Mouse (Mus musculus): ENCODE measurements around the gene Wnt4. TPM values are rescaled to one million over a fixed set of nuclear protein-coding genes. Genes with fewer than 3 reads are reported as not detected.

The Wnt4 gene
- polyA plus RNA-seq, 1 experiment from 2014 or later: 0.22 TPM

GRCm38 (mm10) chr4:137294032-137294431, 16.7 kb downstream of the Wnt4 start:
- DNase-seq (no peak), ATAC-seq (ENCODE audit: low read depth) (no peak)
- Histone ChIP-seq H3K36me3 (no peaks in the 10 kb centered on the region), H3K4me1 (replicated peaks) (no peaks in the 10 kb centered on the region), H3K9me3 (replicated peaks) (no peaks in the 10 kb centered on the region), H3K4me3 (replicated peaks) (no peak overlapping the region), H3K27ac (no peak overlapping the region), H3K9ac (no peak overlapping the region), H3K27me3 (no peaks in the 10 kb centered on the region; the same call in 1 of the 2 replicates), H3K4me2 (no peak overlapping the region)
- WGBS (ENCODE audit: insufficient replicate concordance): 61% methylated on average over 7 of the region's 7 CpGs

- Histone ChIP-seq H3K27ac (no peak overlapping the region), H3K4me3 (replicated peaks) (no peak overlapping the region), H3K9me3 (replicated peaks) (no peaks in the 10 kb centered on the region), H3K4me1 (replicated peaks) (no peaks in the 10 kb centered on the region), H3K36me3 (no peaks in the 10 kb centered on the region), H3K27me3 (no peaks in the 10 kb centered on the region; the same call in 1 of the 2 replicates), H3K9ac (no peak overlapping the region), H3K4me2 (no peak overlapping the region)
- DNase-seq (no peak), ATAC-seq (ENCODE audit: low read depth) (no peak)
- WGBS (ENCODE audit: insufficient replicate concordance): 69% methylated on average over 5 of the region's 5 CpGs
These were observed 17.2 kb downstream of the Wnt4 start for GRCm38 (mm10) chr4:137294474-137294873.

GRCm38 (mm10) chr4:137294951-137295350, 17.7 kb downstream of the Wnt4 start:
- Histone ChIP-seq H3K27me3 (no peaks in the 10 kb centered on the region; the same call in 1 of the 2 replicates), H3K9ac (no peak overlapping the region), H3K4me3 (replicated peaks) (no peak overlapping the region), H3K36me3 (no peaks in the 10 kb centered on the region), H3K4me2 (no peak overlapping the region), H3K27ac (no peak overlapping the region), H3K4me1 (replicated peaks) (no peaks in the 10 kb centered on the region), H3K9me3 (replicated peaks) (no peaks in the 10 kb centered on the region)
- ATAC-seq (ENCODE audit: low read depth) (no peak), DNase-seq (no peak)
- WGBS (ENCODE audit: insufficient replicate concordance): 77% methylated on average over 8 of the region's 8 CpGs

GRCm38 (mm10) chr4:137297611-137298010, 20.3 kb downstream of the Wnt4 start:
- Histone ChIP-seq H3K27me3 (no peaks in the 10 kb centered on the region), H3K36me3 (no peaks in the 10 kb centered on the region), H3K27ac (no peak overlapping the region), H3K4me2 (no peak overlapping the region), H3K9me3 (replicated peaks) (no peaks in the 10 kb centered on the region), H3K4me3 (replicated peaks) (no peak overlapping the region), H3K4me1 (replicated peaks) (0 out of 2 replicates have a peak, but pooled peaks cover 2% of the 10 kb centered on the region), H3K9ac (no peak overlapping the region)
- DNase-seq (no peak), ATAC-seq (ENCODE audit: low read depth) (no peak)
- 58% methylated on average over 4 of the region's 4 CpGs for WGBS (ENCODE audit: insufficient replicate concordance)

GRCm38 (mm10) chr4:137298406-137298805, 21.1 kb downstream of the Wnt4 start:
- no peak for ATAC-seq (ENCODE audit: low read depth)
- no peak overlapping the region for H3K4me3 ChIP-seq (replicated peaks)
- no peaks in the 10 kb centered on the region for H3K9me3 ChIP-seq (replicated peaks)
- H3K9ac ChIP-seq: no peak overlapping the region
- 69% methylated on average over 8 of the region's 8 CpGs for WGBS (ENCODE audit: insufficient replicate concordance)
- DNase-seq: no peak
- 0 out of 2 replicates have a peak, but pooled peaks cover 2% of the 10 kb centered on the region for H3K4me1 ChIP-seq (replicated peaks)
- H3K27me3 ChIP-seq: no peaks in the 10 kb centered on the region
- H3K27ac ChIP-seq: no peak overlapping the region
- H3K4me2 ChIP-seq: no peak overlapping the region
- H3K36me3 ChIP-seq: no peaks in the 10 kb centered on the region

GRCm38 (mm10) chr4:137300227-137300626, 22.9 kb downstream of the Wnt4 start:
- Histone ChIP-seq H3K4me1 (replicated peaks) (0 out of 2 replicates have a peak, but pooled peaks cover 2% of the 10 kb centered on the region), H3K4me3 (replicated peaks) (no peak overlapping the region), H3K27ac (no peak overlapping the region), H3K4me2 (no peak overlapping the region), H3K36me3 (no peaks in the 10 kb centered on the region), H3K9ac (no peak overlapping the region), H3K27me3 (no peaks in the 10 kb centered on the region), H3K9me3 (replicated peaks) (no peaks in the 10 kb centered on the region)
- no peak for DNase-seq
- WGBS (ENCODE audit: insufficient replicate concordance): 89% methylated on average over 13 of the region's 13 CpGs
- no peak for ATAC-seq (ENCODE audit: low read depth)

GRCm38 (mm10) chr4:137301635-137302034, 24.3 kb downstream of the Wnt4 start:
- H3K4me1 ChIP-seq (replicated peaks): 0 out of 2 replicates have a peak, but pooled peaks cover 2% of the 10 kb centered on the region
- H3K36me3 ChIP-seq: no peaks in the 10 kb centered on the region
- H3K4me3 ChIP-seq (replicated peaks): no peak overlapping the region
- no peak for DNase-seq
- WGBS (ENCODE audit: insufficient replicate concordance): 76% methylated on average over 16 of the region's 16 CpGs
- no peak overlapping the region for H3K9ac ChIP-seq
- H3K4me2 ChIP-seq: no peak overlapping the region
- H3K27me3 ChIP-seq: no peaks in the 10 kb centered on the region
- H3K9me3 ChIP-seq (replicated peaks): no peaks in the 10 kb centered on the region
- no peak overlapping the region for H3K27ac ChIP-seq
- no peak for ATAC-seq (ENCODE audit: low read depth)

- Histone ChIP-seq H3K4me1 (replicated peaks) (0 out of 2 replicates have a peak, but pooled peaks cover 6% of the 10 kb centered on the region), H3K4me3 (replicated peaks) (no peak overlapping the region), H3K27ac (no peak overlapping the region), H3K36me3 (no peaks in the 10 kb centered on the region), H3K4me2 (no peak overlapping the region), H3K9ac (no peak overlapping the region), H3K9me3 (replicated peaks) (no peaks in the 10 kb centered on the region), H3K27me3 (no peaks in the 10 kb centered on the region)
- no peak for DNase-seq
- 82% methylated on average over 7 of the region's 7 CpGs for WGBS (ENCODE audit: insufficient replicate concordance)
- no peak for ATAC-seq (ENCODE audit: low read depth)
These were observed 26.8 kb downstream of the Wnt4 start for GRCm38 (mm10) chr4:137304106-137304505.

GRCm38 (mm10) chr4:137305066-137305465, 27.8 kb downstream of the Wnt4 start:
- DNase-seq (no peak), ATAC-seq (ENCODE audit: low read depth) (no peak)
- no peak overlapping the region for H3K9ac ChIP-seq
- H3K4me3 ChIP-seq (replicated peaks): no peak overlapping the region
- 0 out of 2 replicates have a peak, but pooled peaks cover 2% of the 10 kb centered on the region for H3K36me3 ChIP-seq
- no peaks in the 10 kb centered on the region for H3K27me3 ChIP-seq
- H3K4me2 ChIP-seq: no peak overlapping the region
- 0 out of 2 replicates have a peak, but pooled peaks cover 6% of the 10 kb centered on the region for H3K4me1 ChIP-seq (replicated peaks)
- H3K27ac ChIP-seq: no peak overlapping the region
- H3K9me3 ChIP-seq (replicated peaks): no peaks in the 10 kb centered on the region
- 79% methylated on average over 7 of the region's 7 CpGs for WGBS (ENCODE audit: insufficient replicate concordance)

- no peak for ATAC-seq (ENCODE audit: low read depth)
- Histone ChIP-seq H3K4me2 (no peak overlapping the region), H3K4me1 (replicated peaks) (0 out of 2 replicates have a peak, but pooled peaks cover 6% of the 10 kb centered on the region), H3K4me3 (replicated peaks) (no peak overlapping the region), H3K27ac (no peak overlapping the region), H3K9me3 (replicated peaks) (no peaks in the 10 kb centered on the region), H3K27me3 (no peaks in the 10 kb centered on the region), H3K36me3 (peaks cover 8% of the 10 kb centered on the region; the same call in 1 of the 2 replicates), H3K9ac (no peak overlapping the region)
- 76% methylated on average over 13 of the region's 13 CpGs for WGBS (ENCODE audit: insufficient replicate concordance)
- no peak for DNase-seq
These were observed 28.7 kb downstream of the Wnt4 start for GRCm38 (mm10) chr4:137305831-137306576.

- H3K4me1 ChIP-seq (replicated peaks): 0 out of 2 replicates have a peak, but pooled peaks cover 6% of the 10 kb centered on the region
- H3K27ac ChIP-seq: no peak overlapping the region
- H3K36me3 ChIP-seq: peaks cover 8% of the 10 kb centered on the region; the same call in 1 of the 2 replicates
- 81% methylated on average over 8 of the region's 8 CpGs for WGBS (ENCODE audit: insufficient replicate concordance)
- no peaks in the 10 kb centered on the region for H3K27me3 ChIP-seq
- no peak overlapping the region for H3K4me3 ChIP-seq (replicated peaks)
- DNase-seq (no peak), ATAC-seq (ENCODE audit: low read depth) (no peak)
- no peaks in the 10 kb centered on the region for H3K9me3 ChIP-seq (replicated peaks)
- no peak overlapping the region for H3K9ac ChIP-seq
- H3K4me2 ChIP-seq: no peak overlapping the region
These were observed 29.2 kb downstream of the Wnt4 start for GRCm38 (mm10) chr4:137306577-137306888.

All from liver, embryonic 13.5 days (tissue).